Mouse (Mus musculus): ENCODE results near the gene Ltbp4. TPM values are rescaled to one million over a fixed set of nuclear protein-coding genes. Genes with fewer than 3 reads are reported as not detected.
A peak's percentile ranks its signal among the peaks of the same experiment; 100 is the strongest.

The Ltbp4 gene
- total RNA-seq, 2 experiments from 2014 or later: 1.2 TPM; not detected in 1

DNA sequence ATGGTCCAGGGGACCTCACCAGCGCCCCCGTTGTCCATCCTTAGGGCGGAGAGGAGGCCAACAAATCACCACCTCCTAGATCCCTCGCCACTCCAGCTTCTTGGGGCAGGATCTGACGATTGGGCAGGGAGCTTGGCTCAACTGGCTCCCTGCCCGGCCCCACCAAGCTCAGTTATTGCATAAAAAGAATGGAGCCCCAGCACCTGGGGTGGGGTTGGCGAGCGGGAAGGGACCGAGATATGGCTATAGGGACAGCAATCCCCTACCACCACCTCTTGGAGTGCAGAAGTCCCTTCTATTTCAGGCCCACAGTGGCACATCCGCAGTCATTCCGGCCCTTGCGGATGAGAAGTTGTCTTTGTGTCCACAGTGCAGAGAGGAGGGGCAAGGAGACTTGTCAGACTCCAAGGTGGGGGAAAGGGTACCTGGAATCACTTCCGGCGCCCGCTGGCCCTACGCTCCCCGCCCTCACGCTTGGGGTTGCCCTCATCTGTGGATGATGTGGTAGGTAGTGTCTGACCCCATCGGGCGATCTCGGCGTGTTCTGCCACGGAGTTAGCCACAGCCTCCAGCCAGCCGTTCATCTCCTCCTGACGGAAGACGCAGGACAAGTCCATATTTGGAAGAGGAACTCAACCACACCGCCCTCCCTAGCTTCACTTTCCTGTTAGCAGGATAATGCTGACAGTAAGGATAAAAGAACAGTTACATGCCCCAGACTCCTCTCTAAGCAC lies 19.5 kb upstream of the Ltbp4 start, which contains the start of gene Gm20479:
Gm20479 (minus strand) TSS at position 559 of the 734 bp plus-strand sequence.
- ATAC-seq (replicated peaks; ENCODE audit: low FRiP score, poor library complexity, severe bottlenecking): no peak

DNA sequence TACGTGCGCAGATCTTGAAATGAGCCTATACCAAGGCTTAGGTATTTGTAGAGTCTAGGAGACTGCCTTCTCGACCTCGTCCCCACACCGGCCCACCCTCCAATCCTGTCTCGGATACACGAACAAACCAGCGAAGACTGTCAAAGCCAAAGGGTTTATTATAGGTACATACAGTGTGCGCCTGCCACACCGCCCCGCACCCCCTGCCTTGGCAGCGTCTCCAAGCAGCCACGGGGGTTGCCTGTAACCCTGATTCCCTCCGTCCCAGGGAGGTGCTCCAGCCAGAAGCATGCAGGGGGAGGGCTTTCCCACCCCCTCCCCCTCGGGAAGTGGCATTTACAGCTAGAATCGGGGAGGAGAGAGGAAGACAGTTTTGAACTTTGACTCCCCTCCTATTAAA lies 18.8 kb upstream of the Ltbp4 start:
- ATAC-seq (replicated peaks; ENCODE audit: low FRiP score, poor library complexity, severe bottlenecking): peak; percentile 54

DNA sequence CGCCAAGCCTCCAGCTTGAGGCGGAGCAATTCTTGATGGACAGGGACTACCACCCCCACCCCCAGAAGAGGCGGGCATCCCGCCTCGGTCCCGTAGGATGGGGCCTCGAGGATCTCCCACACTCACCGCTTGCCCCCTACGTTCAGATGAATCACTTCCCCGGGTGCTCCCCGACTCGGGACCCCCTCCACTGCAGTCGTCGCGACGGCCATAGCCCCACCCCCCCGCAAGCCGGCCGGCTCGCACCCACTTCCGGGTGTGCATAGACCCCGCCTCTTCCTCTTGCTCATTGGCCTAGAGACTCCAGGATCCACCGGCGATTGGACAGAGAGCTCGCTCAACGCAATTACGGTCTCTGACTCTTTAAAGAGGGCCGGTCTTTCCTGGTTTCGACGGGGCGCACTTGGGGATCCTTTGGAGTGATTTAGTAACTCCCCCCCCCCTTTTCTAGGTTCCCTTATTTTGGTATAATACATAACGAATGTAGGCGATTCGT lies 18.3 kb upstream of the Ltbp4 start, which contains the start of gene Shkbp1:
Shkbp1 (minus strand) TSS at position 275 of the 496 bp plus-strand sequence.
- peak; percentile 96 for ATAC-seq (replicated peaks; ENCODE audit: low FRiP score, poor library complexity, severe bottlenecking)

DNA sequence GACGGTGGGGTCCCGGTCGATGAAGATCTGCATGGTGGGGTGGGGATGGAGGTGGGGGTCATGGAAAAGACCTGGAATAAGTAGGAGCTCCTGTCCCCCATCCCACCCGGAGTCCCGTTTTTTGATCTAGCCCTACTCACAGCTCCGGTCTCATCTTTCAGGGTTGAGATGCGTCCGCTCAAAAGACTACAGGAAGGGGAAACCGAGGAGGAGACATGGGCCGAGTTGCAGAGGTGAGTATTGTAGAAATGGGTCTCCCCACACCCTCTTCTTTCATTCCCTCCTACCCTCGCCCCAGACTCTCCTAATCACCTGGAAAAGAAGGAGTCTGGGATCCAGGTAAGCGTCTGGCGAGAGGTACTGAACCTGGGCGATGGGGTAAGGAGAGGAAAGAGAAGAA lies 17.8 kb upstream of the Ltbp4 start:
- ATAC-seq (replicated peaks; ENCODE audit: low FRiP score, poor library complexity, severe bottlenecking): no peak

DNA sequence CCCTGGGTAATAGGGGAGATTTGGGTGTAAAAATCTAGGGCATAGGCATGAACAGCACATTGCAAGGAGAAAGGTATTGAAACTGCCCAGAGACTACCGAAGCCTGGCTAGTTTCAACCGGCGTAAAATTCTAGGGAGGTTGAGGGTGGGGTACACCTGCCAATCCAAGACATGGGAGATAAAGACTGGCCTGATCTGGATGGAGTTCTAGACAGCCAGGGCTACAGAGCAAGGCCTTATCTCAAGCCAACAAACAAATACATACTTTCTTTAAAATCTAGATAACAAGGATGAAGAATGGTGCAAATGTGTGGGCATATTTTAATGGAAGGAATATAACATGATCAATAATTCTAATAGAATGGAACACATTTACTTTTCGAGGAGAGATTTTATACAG lies 17.3 kb upstream of the Ltbp4 start:
- ATAC-seq (replicated peaks; ENCODE audit: low FRiP score, poor library complexity, severe bottlenecking): no peak

DNA sequence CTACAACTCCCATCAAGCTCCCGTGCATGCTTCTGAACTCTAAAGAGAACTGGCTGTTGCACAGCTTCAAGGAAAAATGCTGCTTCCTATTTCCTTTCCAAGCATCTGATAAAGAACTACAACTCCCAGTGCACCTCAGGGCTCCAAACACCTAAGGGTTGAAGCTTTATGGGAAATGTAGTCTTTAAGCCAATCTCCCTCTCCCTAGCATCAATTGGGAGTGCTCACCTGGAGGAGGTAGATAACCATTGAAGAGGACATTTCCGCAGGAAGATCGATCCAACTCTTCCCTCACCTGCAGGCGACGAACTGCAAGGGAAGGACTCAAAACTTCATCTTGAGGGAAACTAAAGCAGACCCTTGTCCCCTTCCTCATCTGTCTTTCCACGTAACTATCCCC lies 16.7 kb upstream of the Ltbp4 start:
- ATAC-seq (replicated peaks; ENCODE audit: low FRiP score, poor library complexity, severe bottlenecking): no peak

DNA sequence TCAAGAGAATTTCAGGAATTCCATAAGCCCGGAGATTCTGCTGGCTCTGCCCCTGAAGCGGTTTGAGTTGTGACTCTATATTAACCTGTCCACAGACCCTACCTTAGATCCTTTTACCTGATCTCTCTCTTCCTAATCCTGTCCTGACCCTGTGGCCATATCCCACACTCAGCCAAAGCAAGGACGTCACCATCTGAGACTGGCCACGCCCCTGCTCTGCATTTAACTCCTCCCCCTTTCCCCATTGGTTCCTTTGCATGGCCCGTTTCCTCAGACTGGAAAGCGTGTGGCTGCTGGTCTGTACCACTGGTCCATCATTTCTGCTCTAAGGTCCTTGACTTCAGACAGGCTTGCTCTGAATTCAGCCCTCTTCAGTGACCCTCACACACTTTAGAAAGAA lies 8.0 kb upstream of the Ltbp4 start:
- no peak for ATAC-seq (replicated peaks; ENCODE audit: low FRiP score, poor library complexity, severe bottlenecking)

DNA sequence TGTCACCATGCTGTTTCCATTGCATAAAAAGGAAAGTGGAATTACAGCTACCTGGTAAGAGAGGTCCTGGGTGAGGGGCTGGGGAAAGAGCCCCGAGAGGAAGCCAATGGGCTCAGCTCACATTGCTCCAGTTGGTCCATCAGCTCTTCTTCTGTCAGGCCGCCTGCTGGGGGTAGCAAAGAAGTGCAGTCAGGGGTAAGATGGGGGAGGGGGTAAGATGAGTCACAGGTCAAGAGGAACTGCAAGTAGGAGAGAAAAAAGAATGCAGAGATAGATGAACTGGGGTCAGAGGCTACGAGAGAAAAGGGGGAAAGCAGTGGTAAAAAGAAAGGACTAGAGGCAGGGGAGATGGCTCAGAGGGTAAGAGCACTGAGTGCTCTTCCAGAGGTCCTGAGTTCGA lies 5.1 kb upstream of the Ltbp4 start:
- no peak for ATAC-seq (replicated peaks; ENCODE audit: low FRiP score, poor library complexity, severe bottlenecking)

DNA sequence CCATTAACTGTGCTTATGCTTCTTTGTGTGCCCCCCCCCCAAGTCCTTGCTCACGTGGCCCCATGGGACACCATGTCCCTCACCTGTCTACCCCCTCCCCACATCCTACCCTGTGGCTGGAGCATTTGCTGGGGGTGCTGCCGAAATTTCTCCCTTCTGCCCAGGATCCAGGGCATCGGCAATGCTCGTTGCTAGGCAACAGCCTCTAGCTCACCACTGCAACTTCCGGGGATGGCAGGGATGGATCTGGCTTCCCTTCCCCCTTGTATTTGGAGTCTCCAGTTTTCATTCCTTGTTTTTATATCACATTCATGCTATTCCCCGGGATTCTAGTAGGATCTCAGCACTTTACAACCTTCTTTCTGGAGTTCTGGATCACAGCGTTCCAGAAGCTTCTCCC lies 2.0 kb upstream of the Ltbp4 start:
- no peak for ATAC-seq (replicated peaks; ENCODE audit: low FRiP score, poor library complexity, severe bottlenecking)

DNA sequence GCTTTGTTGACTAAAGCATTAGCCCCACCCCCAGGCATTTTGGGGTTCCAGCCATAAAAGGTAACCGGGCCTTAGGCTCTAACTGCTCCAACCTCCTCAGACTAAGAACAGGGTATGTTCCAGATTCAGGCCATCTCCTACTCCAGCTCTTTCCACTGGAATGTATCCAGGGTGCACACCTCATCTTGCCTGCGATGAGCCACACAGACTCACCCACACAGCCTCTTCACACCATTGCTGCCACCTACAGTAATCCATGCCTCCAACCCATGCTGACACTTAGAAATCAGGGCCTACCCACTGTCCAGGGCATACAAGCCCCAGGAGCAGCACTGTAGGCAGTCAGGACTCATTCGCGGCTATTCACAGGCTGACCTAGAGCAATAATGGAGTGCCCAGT lies 1.6 kb upstream of the Ltbp4 start:
- ATAC-seq (replicated peaks; ENCODE audit: low FRiP score, poor library complexity, severe bottlenecking): no peak

DNA sequence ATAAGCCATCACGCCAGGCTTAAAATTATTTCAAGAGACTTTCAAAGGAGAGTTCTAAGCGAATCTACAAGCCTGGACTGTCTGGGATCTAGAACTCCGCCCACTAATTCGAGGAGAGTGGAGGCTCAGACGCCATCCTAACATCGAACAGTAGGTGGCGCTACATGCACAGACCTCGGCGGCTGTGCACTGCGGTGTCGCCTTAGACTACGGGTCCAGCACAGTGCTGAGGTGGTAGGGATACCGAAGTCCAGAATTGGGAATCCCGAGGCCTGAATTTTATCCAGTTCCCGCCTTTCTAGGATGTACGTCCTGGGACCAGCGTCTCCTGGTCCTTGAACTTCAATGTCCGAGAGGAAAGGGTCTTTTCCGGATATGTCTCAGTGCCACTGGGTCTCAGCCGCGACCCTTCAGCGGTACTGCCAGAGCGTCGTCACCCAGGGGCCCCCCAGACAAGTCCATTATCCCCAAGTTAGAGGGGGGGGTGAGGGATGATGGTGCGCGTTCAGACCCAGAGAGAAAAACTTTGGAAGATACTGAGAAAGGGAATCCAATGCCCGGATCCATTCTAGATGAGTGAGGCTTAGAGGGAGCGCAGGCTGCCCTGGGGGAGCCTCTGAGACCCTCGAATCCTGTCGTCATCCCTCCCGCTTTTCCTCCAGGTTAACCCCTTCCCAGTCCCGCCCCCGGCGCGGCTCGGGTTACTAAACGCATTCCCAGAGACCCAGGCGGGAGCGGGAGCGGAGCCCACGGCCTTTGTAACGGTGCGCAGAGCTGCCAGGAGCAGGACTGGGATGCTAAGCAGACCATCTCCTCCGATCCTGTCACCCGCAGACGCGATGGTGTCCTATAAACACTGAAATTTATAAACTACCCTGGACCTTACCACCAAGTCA lies 1.3 kb downstream of the Ltbp4 start:
- ATAC-seq (replicated peaks; ENCODE audit: low FRiP score, poor library complexity, severe bottlenecking): peak; percentile 75

DNA sequence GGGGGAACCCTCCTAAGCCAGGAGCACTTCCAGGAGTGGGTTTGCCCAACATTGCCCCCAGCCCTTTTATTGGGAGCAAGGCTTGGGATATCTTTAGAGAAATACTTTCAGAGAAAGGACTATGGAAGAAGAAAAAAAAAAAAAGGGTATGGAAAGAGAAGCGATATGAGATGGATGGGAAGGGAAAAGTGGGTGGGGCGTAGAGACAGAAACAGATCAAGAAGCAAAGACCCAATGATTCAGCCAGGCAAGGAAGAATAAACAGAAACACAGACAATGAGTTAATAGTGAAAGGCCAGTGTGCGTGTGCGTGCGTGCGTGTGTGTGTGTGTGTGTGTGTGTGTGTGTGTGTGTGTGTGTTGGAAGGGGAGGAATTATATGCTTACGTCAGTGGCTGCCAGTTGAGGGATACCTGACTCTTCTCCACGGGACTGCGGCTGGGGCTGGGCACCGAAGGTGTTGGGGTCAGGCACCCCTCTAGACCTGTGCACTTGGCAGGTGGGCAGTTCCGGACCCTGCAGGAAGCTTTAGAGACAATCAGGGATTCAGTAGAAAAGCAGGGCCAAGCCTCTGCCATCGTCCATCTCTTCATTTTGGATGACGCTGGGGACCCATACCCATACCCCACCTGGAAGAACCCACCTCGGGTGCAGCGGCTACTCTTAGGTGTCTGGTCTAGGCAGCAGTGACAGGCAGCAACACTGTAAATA lies 2.3 kb downstream of the Ltbp4 start:
- ATAC-seq (replicated peaks; ENCODE audit: low FRiP score, poor library complexity, severe bottlenecking): no peak

DNA sequence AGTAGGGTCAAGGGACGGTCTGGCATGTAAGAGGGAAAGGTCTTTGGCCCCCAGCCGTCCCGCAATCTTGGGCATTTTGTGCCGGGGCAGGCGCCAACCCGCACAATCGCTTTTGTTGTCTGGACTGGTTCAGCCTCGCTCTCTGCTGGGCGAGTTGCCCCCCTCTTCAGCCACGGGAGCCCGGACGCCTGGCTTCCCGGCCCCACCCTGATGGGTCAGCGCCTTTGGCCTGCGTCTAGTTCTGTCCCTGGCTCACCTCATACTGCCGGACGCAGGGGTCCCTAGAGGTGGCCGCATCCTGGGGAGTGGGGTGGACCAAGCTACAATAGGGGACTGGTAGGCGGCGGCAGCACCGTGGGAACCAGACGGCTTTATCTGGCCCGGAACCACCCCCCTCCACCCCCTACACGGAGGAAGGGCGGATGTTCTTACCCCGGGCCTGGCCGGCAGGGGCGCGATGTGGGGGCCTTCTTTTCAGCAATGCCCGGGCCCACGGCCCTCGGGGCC lies 3.0 kb downstream of the Ltbp4 start:
- no peak for ATAC-seq (replicated peaks; ENCODE audit: low FRiP score, poor library complexity, severe bottlenecking)

DNA sequence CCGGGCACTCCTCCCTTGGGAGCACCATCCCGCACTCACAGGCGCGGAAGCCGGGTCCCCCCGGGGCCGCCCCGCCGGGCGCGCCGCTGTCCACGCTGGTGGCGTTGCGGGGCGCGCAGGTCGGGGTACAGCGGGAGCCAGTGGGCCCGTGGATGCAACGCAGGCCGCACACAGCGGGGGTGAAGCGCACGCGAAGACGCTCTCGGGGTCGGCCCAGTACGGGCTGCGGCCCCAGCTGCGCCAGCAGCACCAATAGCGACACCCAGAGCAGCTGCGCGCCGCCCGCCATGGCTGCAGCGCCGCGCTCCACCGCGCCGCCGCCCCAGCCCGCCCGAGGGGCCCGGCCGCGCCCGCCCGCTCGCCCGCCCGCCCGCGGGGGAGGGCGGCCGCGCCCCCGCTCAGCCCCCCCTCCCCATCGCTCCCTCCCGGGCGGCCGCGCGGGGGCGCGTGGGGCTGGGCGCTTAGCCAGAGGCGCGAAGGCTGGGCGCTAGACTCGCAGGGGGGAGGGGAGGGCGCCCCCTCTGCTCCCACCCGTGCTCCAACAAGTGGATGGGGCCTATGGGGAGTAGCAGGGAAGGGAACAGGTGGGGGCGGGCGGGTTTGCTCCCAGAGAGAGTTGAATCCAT lies 4.1 kb downstream of the Ltbp4 start:
- no peak for ATAC-seq (replicated peaks; ENCODE audit: low FRiP score, poor library complexity, severe bottlenecking)

DNA sequence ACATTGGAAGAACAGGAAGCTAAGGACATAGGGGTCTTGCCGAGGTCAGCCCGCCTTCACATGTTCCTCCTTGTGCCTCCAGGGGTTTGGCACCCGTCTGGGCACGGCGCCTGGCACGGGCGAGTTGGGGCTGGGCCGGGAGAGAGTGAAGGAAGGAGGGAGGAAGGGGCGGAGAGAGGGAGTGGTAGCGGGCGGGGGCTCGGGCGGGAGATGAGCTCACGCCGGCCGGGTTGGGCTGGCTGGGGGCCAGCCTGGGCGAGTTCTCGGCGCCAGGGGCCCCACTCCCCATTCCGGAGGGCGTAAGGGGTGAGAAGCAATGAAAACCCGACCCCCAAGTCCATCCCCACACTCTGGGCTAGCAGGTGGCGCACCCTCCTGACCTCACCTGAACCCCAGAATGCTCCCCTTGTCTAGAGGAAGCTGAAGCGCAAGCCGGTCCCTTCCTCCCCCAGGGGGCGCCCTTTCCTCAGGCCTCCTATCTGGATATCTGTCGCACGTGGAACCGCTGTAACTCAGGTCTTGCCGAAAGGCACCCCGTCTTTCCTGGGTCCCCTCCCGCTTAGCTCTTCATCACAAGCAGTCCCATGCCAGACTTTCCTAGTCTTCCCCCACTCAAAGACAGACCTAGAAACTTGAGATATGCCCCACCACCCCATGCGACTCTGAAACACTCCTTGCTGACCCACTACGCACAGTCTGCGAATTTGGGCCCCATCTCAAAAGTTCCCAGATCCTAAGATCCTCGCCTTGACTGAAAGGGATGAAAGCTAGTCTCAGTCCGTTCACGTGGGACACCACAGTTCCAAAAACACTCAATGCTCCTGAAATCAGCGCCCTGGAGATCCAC lies 4.9 kb downstream of the Ltbp4 start:
- ATAC-seq (replicated peaks; ENCODE audit: low FRiP score, poor library complexity, severe bottlenecking): peak; percentile 54

DNA sequence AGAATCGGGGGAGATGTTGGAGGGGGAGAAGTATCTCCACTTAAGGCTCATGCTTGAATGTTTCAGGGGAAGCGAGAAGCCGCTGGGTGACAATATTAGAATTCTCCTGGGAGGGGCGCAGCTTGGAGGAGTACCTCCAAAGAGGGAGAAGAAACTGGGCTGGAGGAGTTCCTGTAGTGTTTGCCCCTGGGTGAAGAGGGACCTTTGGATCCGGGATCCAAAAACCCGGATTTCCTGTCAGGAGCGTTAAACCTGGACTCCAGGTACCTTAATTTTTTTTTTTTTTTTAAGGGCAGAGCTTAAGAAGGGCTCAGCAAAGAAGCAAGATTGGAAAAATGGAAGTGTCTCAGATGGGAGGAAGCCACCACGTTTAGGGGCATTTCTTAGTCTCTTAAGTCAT lies 5.6 kb downstream of the Ltbp4 start:
- ATAC-seq (replicated peaks; ENCODE audit: low FRiP score, poor library complexity, severe bottlenecking): no peak

DNA sequence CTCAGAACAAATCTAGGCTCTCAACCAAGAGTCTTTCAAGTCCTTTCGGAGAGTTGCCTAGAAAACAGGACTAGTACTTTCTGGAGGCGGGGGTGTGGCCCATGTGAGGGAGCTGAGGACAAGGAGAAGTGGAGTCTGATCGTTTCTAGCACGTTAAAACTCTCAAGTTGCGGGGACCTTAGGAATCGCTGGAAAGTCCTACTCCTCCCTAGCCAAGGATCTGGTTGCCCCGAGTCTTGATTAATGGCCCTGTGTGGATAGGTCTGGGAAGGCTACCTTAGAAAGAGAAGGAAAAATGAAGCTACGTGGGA lies 6.0 kb downstream of the Ltbp4 start:
- ATAC-seq (replicated peaks; ENCODE audit: low FRiP score, poor library complexity, severe bottlenecking): no peak

DNA sequence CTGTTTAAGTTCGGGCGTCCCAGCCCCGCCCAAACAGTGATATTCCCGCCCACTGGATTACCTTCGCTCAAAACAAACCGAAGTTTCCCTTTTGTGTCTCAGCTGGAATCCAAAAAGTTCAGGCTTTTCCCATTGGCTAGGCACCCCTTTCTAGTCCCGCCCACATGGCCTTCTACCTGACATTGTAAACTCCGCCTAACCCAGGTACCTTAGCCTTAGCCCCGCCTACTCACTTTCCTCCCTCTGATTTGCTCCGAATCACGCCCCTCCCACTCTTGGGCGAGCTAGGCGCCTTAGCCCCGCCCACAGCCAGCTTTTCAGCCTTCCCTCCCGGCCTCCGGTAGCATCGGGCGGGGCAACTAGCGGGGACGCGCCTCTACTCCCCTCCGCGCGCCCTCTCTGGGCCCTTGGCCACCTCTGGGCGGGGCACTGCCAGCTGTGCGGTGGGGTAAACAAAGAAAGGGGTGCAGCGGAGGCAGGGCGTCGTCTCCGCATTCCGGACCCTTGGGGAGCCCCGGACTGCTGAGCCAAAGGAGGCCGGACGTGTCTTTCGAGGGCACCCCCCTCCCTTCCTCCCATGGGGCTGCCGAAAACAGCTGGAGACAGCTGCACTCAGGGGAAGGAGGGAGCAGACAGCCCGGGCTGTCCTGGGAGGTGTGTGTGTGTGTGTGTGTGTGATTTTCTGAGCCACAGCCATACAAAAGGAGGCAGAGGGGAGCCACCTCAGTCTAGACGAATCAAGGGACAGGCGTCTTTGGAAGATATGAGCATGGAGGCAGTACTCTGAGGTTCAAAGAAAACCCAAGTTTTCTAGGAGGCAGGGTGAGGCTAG lies 6.6 kb downstream of the Ltbp4 start:
- ATAC-seq (replicated peaks; ENCODE audit: low FRiP score, poor library complexity, severe bottlenecking): peak; percentile 70

All from erythroblast, adult 5-6 weeks (primary cell).